Comparison of ENCODE assay signal across 9 mouse cellular contexts in the genomic region with DNA sequence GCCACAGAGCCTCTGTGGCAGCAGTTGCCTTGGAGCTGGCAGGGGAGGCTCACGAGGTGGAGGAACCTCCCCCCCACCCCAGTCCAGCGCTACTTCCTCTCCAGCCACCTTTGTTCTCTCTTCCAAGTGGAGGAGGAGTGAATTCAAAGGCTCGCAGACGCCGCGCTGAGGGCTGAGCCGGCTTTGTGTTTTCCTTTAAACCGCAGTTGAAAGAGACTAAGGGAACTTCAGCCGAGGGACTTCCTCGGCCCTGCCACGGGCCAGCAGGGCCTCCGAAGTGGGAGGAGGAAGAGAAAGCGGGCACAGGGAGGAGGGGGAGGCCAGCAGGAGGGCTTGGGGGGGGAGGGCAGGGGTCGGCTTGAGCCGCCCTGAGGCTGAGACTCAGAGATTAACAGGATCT. TPM values are rescaled to one million over a fixed set of nuclear protein-coding genes. Genes with fewer than 3 reads are reported as not detected.
DNase-seq lines count a peak whose midpoint lies in the region; ATAC-seq and TF ChIP-seq lines count a peak whose summit lies in the region.
"Had no signal": no experiment of that assay in that cellular context is flagged by ENCODE, and none has a peak within 500 bp of the region (broad histone marks: within the 10 kb centered on the region; RNA-seq: fewer than 3 reads in every experiment).

No protein-coding gene starts in this region.

- TF ChIP-seq CTCF in stomach, postnatal 0 days (IDR thresholded peaks at IDR 0.05; ENCODE audit: low read depth): no peak
- no peak for TF ChIP-seq CTCF in heart, adult 2 months (IDR thresholded peaks at IDR 0.05)

- peaks cover 97% of the 10 kb centered on the region for H3K4me1 ChIP-seq in hindbrain, embryonic 10.5 days (replicated peaks)
- no peaks in the 10 kb centered on the region for H3K4me1 ChIP-seq in stomach, postnatal 0 days (replicated peaks; ENCODE audit: control insufficient read depth, insufficient read depth)
- peaks cover 26% of the 10 kb centered on the region for H3K4me1 ChIP-seq in liver, embryonic 12.5 days
- H3K4me1 ChIP-seq in heart, adult 2 months (ENCODE audit: control insufficient read depth, insufficient read depth, low read length): no peaks in the 10 kb centered on the region

- TF ChIP-seq EP300 in stomach, postnatal 0 days (optimal IDR thresholded peaks at IDR 0.05): no peak
- TF ChIP-seq EP300 in heart, adult 2 months (IDR thresholded peaks at IDR 0.05; ENCODE audit: insufficient read depth, low read depth, low read length): no peak

- DNase-seq in ovary, adult 18-20 months (ENCODE audit: low spot score): peak; percentile 11
- no peak for DNase-seq in ovary, postnatal 10 days (ENCODE audit: low spot score)
- DNase-seq in hindbrain, embryonic 10.5 days (ENCODE audit: low spot score): peak; percentile 86
- peak; percentile 15 for DNase-seq in lung, postnatal 36 days
- peak; percentile 55 for DNase-seq in stomach, postnatal 0 days (ENCODE audit: low spot score)
- DNase-seq in left cerebral cortex, postnatal 14 days (ENCODE audit: low spot score in 2 of 2): no peak
- no peak for DNase-seq in heart, adult 2 months

- H3K9ac ChIP-seq in stomach, postnatal 0 days (ENCODE audit: low read length): no peak overlapping the region
- H3K9ac ChIP-seq in liver, embryonic 12.5 days: no peak overlapping the region
- no peak overlapping the region for H3K9ac ChIP-seq in heart, adult 2 months (ENCODE audit: low read depth, low read length)
- H3K9ac ChIP-seq: liver, embryonic 15.5 days had no signal

- ATAC-seq in stomach, postnatal 0 days (ENCODE audit: low FRiP score, low TSS enrichment): no peak
- no peak for ATAC-seq in liver, embryonic 12.5 days

- TF ChIP-seq POLR2A in heart, adult 2 months (IDR thresholded peaks at IDR 0.05; ENCODE audit: insufficient read depth, low read depth, low read length): no peak

- intact Hi-C loops in left cerebral cortex, postnatal 14 days (cut with DNase I): no loop called here
- intact Hi-C loops in heart, adult 2 months (cut with DNase I): no loop called here

- 0% methylated on average over 15 of the region's 15 CpGs for WGBS in hindbrain, embryonic 10.5 days
- WGBS in stomach, postnatal 0 days: 1% methylated on average over 15 of the region's 15 CpGs
- WGBS in liver, embryonic 12.5 days (ENCODE audit: insufficient replicate concordance): 3% methylated on average over 15 of the region's 15 CpGs
- under 1% methylated on average over 15 of the region's 15 CpGs for WGBS in heart, adult 2 months

- H3K27me3 ChIP-seq in hindbrain, embryonic 10.5 days (ENCODE audit: insufficient read depth, poor library complexity, severe bottlenecking): peaks cover 46% of the 10 kb centered on the region
- H3K27me3 ChIP-seq in stomach, postnatal 0 days (ENCODE audit: control insufficient read depth, insufficient read depth, low read length): no peaks in the 10 kb centered on the region
- H3K27me3 ChIP-seq in liver, embryonic 12.5 days (replicated peaks): peaks cover 56% of the 10 kb centered on the region
- peaks cover 2% of the 10 kb centered on the region; the same call in 1 of the 2 replicates for H3K27me3 ChIP-seq in heart, adult 2 months (ENCODE audit: control insufficient read depth, insufficient read depth, low read length)

- H3K27ac ChIP-seq in hindbrain, embryonic 10.5 days: peak overlapping the region; percentile 93
- no peak overlapping the region for H3K27ac ChIP-seq in stomach, postnatal 0 days (replicated peaks)
- H3K27ac ChIP-seq in liver, embryonic 12.5 days: no peak overlapping the region
- no peak overlapping the region for H3K27ac ChIP-seq in heart, adult 2 months
- H3K27ac ChIP-seq: liver, embryonic 15.5 days had no signal

- no peak overlapping the region for H3K4me2 ChIP-seq in stomach, postnatal 0 days (replicated peaks; ENCODE audit: low read depth)
- H3K4me2 ChIP-seq in liver, embryonic 12.5 days: no peak overlapping the region
- H3K4me2 ChIP-seq: liver, embryonic 15.5 days had no signal

- no peaks in the 10 kb centered on the region for H3K79me2 ChIP-seq in heart, adult 2 months (replicated peaks; ENCODE audit: control insufficient read depth, insufficient read depth, low read length)

- peak overlapping the region; percentile 28 for H3K4me3 ChIP-seq in hindbrain, embryonic 10.5 days
- no peak overlapping the region for H3K4me3 ChIP-seq in stomach, postnatal 0 days (ENCODE audit: low read depth, low read length)
- no peak overlapping the region for H3K4me3 ChIP-seq in liver, embryonic 12.5 days
- H3K4me3 ChIP-seq in heart, adult 2 months: no peak overlapping the region
- H3K4me3 ChIP-seq: liver, embryonic 15.5 days had no signal

- H3K36me3 ChIP-seq in hindbrain, embryonic 10.5 days: no peaks in the 10 kb centered on the region
- H3K36me3 ChIP-seq in stomach, postnatal 0 days (ENCODE audit: control insufficient read depth, insufficient read depth, low read length): no peaks in the 10 kb centered on the region
- H3K36me3 ChIP-seq in liver, embryonic 12.5 days: no peaks in the 10 kb centered on the region
- no peaks in the 10 kb centered on the region for H3K36me3 ChIP-seq in heart, adult 2 months (ENCODE audit: control insufficient read depth, insufficient read depth, low read length)
- H3K36me3 ChIP-seq: liver, embryonic 15.5 days had no signal

- no peaks in the 10 kb centered on the region for H3K9me3 ChIP-seq in hindbrain, embryonic 10.5 days
- H3K9me3 ChIP-seq in stomach, postnatal 0 days (ENCODE audit: control insufficient read depth, low read length): no peaks in the 10 kb centered on the region
- H3K9me3 ChIP-seq in liver, embryonic 12.5 days (replicated peaks): no peaks in the 10 kb centered on the region
- H3K9me3 ChIP-seq: liver, embryonic 15.5 days had no signal

RNA-seq across cellular contexts. Expression of a gene that starts 43.0 kb away (rescaled TPM):
- not detected in 2 replicates for polyA plus RNA-seq in hindbrain, embryonic 10.5 days (2016; fragmentation: Nextera tagmentation; extraction: Ambion mirVana)
- polyA plus RNA-seq in stomach, postnatal 0 days (2015; fragmentation: Nextera tagmentation; extraction: Ambion mirVana): not detected in 2 replicates
- total RNA-seq in left cerebral cortex, postnatal 14 days (2021): not detected
- not detected in 2 replicates for polyA plus RNA-seq in liver, embryonic 12.5 days (2016; fragmentation: Nextera tagmentation; extraction: Ambion mirVana)
- not detected for total RNA-seq in heart, adult 2 months (2021)
- not detected in 2 replicates for polyA plus RNA-seq in heart, adult 2 months (2012; rRNA removed)
- polyA plus RNA-seq: liver, embryonic 15.5 days had no signal

Comparison
In these comparisons a context has a peak if more than half of its experiments do, and no peak if none do; other contexts are left out.
1. DNase-seq: peak in ovary, adult 18-20 months (single experiment), hindbrain, embryonic 10.5 days (single experiment), lung, postnatal 36 days (single experiment) and stomach, postnatal 0 days (single experiment); none in ovary, postnatal 10 days (single experiment), left cerebral cortex, postnatal 14 days (0 of 2) and heart, adult 2 months (0 of 2).